Mouse (Mus musculus): ENCODE data around the gene Pth2. TPM values are rescaled to one million over a fixed set of nuclear protein-coding genes. Genes with fewer than 3 reads are reported as not detected.

The Pth2 gene
- total RNA-seq, 2 experiments from 2014 or later, result not detected

DNA sequence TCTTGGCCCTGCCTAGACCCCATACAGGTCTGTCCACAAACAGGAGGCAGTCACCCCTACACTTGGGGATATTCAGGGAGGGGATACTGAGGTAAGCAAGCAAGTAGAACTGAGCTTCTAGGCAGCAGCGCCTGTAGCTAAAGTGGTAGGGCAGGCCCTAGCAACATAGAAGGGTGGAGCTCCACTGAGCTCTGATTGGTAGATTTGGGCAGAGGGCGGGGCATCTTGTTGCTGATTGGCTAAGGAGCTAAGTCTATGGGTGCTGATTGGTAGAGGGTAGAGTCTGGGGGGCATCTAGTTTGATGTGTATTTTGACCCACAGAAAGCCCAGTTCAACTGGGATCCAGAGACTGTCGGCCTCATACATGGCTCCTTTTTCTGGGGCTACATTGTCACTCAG, 11.3 kb upstream of the Pth2 start:
- ATAC-seq (ENCODE audit: poor library complexity, severe bottlenecking), result no peak

DNA sequence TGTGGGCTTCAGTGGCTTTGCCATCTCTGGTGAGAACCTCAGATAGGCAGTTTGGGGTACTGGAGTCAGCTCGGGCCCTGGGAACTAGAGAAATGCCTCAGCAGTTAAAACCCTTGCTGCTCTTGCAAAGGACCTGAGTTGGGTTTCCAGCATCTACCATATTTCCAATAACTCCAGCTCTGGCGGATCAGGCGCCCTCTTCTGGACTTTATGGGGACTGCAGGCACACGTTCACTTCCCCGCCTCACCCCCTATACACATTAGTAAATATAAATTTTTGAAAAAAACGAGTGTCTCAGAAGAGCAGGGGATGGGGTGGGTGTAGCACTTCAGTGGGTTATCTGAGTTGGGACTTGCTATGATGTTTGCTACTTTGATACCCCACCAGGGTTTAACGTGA, 7.8 kb upstream of the Pth2 start:
- peak; percentile 48 for ATAC-seq (ENCODE audit: poor library complexity, severe bottlenecking)

DNA sequence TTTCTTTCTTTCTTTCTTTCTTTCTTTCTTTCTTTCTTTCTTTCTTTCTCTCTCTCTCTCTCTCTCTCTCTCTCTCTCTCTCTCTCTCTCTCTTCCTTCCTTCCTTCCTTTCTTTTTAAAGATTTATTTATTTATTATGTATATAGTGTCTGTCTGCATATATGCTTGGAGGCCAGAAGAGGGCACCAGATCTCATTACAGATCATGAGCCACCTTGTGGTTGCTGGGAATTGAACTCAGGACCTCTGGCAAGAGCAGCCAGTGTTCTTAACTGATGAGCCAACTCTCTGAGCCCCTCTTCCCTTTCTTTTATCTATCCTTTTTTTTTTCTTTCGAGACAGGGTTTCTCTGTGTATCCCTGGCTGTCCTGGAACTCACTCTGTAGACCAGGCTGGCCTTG, 7.0 kb upstream of the Pth2 start:
- 0 out of 2 replicates have a peak, but pooled peaks have one; percentile 31 for ATAC-seq (ENCODE audit: poor library complexity, severe bottlenecking)

DNA sequence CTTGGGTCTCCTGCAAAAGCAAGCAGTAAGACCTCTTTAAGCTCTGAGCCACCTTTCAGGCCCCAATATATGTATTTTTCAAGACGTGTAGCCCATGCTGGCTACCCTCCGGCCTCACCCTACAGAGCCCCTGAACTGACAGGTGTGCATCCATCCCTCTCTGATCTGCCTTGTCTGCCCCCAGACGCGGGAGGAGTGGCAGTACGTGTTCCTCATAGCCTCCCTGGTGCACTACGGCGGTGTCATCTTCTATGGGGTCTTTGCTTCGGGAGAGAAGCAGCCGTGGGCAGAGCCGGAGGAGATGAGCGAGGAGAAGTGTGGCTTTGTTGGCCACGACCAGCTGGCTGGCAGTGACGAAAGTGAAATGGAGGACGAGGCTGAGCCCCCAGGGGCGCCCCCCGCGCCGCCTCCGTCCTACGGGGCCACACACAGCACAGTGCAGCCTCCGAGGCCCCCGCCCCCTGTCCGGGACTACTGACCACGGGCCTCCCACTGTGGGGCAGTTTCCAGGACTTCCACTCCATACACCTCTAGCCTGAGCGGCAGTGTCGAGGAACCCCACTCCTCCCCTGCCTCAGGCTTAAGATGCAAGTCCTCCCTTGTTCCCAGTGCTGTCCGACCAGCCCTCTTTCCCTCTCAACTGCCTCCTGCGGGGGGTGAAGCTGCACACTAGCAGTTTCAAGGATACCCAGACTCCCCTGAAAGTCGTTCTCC, 6.1 kb upstream of the Pth2 start:
- 0 out of 2 replicates have a peak, but pooled peaks have one; percentile 4 for ATAC-seq (ENCODE audit: poor library complexity, severe bottlenecking)

DNA sequence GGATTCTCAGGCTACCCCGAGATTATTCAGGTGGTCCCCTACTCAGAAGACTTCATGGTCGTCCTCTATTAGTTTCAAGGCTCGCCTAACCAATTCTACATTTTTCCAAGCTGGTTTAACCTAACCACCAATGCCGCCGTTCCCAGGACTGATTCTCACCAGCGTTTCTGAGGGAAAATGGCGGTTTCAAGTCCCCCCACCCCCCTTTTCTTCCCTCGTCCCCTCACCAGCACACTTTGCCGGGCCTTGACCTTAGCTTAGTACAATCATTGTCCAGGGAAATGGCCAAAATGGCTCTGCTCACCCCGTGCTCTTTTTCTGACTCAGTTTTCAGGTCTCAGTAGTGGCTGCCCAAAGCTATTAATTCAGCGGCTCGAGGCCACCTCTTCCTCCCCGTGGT, 5.4 kb upstream of the Pth2 start:
- no peak for ATAC-seq (ENCODE audit: poor library complexity, severe bottlenecking)

DNA sequence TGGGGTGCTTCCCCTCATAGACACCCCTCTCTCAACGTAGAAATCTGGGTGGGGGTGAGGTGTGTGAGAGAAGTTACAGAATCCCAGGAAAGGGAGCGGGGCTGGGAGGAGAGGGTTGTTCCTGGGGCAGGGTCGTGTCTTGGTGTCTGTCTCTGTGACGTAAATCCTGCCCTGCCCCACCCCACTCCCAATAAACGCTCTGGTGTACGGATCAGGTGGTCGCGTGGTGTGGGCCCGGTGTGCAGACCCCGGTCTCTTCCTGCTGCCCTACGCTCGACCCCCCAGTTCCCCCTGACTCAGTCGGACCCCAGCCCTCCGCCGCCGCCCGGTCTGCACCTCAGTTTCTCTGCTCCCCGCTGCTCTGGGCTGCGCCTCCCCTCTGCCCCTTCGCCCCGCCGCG, 4.9 kb upstream of the Pth2 start:
- ATAC-seq (ENCODE audit: poor library complexity, severe bottlenecking), result no peak

DNA sequence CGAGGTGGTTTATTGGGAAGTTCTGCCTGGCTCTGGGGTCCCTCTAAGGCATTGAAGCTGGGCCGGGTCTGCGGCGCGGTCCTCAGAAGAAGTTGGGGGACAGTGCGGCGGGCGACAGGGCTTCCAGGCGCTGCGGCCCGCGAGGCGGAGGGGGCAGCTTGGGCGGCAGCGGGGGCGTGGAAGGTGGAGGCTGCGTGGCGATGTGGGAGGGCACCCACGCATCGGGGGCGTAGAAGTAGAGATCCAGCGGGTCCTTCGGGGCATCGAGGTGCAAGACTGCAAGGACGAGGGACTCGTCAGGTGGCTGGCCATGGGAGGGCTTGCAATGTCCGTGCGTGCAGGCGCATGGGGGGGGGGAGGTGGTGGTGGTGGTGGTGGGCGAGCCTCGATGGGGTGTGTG, 4.4 kb upstream of the Pth2 start:
- no peak for ATAC-seq (ENCODE audit: poor library complexity, severe bottlenecking)

DNA sequence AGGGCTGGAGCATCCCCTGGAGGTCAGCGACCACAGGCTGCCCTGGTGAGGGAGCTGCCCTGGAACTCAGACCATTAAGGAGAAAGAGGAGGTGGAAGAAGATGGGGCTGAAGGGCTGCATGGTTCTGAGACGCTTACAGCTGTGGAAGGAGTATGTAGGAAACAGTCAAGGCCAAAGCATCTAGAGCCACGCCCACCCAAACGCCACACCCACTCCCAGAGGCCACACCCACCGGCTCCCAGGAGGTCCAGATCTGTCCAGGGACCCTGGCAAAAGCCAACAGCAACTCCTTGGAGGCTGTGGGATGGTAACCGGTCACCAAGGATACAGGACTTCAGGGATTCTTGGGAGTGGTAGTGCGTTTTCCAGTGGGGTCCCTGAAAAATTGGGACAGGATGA, 2.2 kb upstream of the Pth2 start:
- no peak for ATAC-seq (ENCODE audit: poor library complexity, severe bottlenecking)

DNA sequence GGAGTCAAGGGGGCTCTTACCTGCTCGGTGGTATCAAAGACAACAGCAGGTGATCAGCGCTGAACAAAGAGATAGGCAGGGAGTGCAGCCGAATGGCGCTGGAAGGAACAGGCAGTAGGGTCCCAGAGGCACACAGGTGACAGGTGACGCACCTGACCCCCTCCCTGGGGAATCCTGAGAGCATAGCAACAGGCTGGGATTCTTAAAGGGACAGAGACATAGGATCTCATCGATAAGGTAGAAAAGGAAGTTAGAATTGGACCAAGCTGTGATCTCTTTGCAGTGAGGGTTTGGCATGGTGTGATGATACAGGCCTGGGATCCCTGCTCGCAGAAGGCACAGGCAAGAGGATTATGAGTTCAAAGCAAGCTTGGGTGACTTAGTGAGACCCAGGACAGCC, 1.3 kb upstream of the Pth2 start, which contains the start of gene Gfy:
Gfy (minus strand) TSS at position 101 of the 400 bp plus-strand sequence.
- no peak for ATAC-seq (ENCODE audit: poor library complexity, severe bottlenecking)

DNA sequence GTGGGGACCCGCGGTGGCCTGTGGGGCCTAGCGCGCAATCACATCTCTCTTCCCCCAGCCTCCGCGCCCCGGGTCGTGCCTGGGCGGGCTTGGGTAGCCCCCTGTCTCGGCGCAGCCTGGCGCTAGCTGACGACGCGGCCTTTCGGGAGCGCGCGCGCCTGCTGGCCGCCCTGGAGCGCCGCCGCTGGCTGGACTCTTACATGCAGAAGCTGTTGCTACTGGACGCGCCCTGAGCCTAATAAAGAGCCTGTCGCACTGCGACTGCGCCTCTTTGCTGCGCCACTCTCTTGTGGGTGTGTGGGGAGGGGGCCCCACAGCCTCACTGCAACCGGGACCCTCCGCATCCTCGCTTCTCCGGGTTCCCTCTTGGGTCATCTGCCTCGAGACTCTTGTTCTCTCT, 745 bp downstream of the Pth2 start:
- no peak for ATAC-seq (ENCODE audit: poor library complexity, severe bottlenecking)

DNA sequence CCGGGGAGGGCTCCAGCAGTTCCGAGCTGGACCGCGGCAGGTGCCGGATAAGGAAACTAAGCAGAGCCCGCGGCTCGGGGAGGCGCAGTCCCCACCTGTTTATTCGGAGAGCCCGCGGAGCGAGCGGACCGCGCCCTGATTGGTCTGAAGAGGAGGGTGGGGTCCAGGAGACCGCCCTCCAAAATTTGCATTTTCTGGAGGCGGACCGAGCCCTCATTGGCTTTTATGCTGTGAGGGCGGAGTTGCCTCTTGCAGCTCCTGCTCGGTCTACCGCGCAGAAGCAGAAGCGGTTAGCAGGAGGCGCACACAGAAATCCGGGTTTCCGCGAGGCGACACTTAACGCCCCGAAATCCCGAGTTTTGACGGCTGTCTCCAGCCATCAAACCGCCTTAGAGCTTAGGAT, 1.4 kb downstream of the Pth2 start:
- peak; percentile 96 for ATAC-seq (ENCODE audit: poor library complexity, severe bottlenecking)

DNA sequence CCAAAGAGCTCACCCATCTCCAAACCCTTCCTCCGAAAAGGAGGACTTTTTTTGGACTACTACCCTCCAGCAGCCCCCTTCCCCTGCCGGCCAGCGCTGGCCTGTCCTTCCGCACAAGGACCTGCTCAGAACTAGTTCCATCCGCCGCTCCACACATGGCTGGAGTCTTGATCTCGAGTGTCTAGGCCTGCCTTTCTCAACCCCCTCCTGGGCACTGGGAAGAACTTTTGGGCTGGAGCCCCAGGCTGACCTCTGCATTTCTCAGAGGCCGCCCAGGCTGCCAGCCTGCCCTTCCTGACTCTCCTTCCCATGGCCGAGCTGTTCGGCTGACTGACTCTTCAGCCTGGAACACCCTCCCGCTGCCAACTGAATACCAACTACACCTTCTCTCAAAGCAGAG, 1.8 kb downstream of the Pth2 start:
- peak; percentile 17; the same call in 1 of the 2 replicates for ATAC-seq (ENCODE audit: poor library complexity, severe bottlenecking)

DNA sequence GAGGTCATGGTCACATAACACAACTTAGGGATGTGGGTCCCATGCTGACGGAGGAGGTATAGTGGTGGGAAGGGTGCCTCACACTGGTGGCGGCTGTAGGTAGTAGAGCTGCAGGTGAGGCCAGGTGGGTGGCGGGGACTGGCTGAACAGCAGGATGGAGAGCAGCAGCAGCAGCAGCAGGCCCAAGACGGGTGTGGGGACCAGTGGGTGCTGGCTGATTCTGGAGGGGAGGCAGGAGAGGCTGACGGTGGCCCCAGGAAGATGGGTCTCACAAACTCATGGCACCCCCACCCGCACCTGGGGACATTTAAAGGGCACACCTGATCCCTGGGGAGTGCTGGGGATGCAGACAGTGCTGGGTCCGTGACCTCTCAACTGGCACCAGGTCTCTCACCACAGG, 2.9 kb downstream of the Pth2 start:
- ATAC-seq (ENCODE audit: poor library complexity, severe bottlenecking), result no peak

DNA sequence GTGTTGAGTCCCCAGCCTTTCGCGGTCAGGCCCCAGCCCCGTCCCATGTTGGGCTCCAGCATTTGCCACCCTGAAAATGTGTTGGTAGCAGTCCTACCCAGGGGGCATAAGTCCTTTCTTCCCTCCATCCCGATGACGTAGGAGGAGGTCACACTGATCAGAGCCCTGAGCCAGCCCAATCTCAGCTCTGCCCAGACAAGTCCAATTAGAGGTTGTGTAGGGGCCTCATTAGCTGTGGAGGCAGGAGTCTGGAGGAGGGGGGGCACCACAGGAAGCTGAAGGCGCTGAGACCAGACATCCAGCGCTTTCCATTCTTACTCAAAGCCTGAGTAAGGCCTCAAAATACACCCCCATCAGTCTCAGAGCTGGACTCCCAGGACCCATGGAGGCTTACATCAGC, 5.1 kb downstream of the Pth2 start:
- no peak for ATAC-seq (ENCODE audit: poor library complexity, severe bottlenecking)

DNA sequence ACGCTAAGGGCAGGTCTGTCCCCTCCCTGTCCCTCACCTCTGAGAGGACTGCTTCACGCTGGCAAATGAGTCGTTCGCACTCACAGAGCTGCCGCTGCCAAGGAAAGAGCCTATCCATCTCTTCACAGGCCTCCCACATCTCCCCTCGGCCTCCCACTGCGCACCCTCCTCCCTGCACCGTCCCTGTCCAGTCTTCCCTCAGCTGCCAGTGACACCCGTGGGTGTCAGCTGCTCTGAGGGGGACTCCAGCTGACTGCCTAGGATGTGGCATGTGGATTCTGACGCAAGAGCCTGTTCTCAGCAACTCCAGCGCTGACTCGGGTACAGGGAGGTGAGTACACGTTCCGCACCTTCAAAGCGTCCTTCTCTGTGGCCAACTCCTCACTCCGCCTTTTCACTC, 8.8 kb downstream of the Pth2 start:
- no peak for ATAC-seq (ENCODE audit: poor library complexity, severe bottlenecking)

DNA sequence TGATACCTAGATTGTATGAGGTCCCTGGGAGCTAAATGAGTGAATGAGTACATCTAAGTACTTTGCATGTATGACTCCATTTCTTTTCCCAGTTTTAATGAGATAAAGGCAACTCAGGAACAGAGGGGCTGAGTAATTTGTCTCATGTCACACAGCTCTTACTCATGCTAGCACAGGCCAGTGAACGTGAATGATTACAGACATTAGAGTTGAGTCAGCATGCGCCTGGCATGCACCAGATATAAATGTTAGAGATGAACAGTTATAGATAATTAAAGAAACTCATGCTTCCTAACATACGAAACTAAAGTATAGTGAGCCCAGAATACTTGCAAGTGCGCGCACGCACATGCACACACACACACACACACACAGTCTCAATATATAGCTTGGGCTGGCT, 9.4 kb downstream of the Pth2 start:
- no peak for ATAC-seq (ENCODE audit: poor library complexity, severe bottlenecking)

DNA sequence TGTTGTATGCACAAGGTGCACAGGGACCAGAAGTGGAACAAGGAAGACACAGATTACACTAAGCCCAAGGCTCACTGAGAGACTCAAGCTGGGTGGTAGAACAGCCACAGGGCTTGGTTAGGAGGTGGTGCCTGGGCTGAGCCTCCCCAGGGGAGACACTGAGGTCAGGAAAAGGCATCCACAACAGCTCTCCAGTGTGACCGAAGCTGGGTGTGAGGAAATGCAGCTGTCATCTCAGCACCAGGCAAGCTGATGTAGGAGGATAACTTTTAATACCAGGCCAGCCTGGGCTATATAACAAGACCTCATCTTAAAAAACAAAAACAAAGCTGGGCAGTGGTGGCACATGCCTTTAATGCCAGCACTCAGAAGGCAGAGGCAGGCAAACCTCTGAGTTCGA, 10.4 kb downstream of the Pth2 start:
- ATAC-seq (ENCODE audit: poor library complexity, severe bottlenecking), result no peak

DNA sequence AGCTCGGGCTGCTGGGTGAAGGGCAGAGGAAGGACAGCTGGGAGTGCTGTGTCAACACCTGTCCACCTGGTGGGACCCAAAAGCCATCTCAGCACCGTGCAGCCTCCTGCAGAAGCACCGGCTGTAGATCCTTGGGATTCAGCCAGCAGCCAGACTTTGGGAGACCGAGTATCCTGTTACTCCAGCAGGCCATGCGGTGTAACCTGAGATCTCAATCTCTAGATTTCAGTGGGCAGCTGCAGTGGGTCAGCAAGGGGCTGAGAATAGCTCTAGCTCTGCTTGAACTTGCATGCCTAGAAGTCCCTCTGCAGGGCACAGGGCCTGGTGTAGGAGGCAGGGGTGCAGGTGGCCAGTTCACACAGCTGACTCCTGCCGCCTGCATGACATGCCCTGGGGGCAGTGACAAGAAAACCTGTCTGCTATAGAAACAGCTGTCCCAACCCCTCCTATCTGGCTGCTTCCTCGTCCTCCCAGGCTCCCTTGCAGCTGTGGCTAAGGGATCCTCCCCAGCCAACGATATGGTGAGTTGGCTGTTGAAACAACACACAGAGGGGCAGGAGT, 11.1 kb downstream of the Pth2 start:
- ATAC-seq (ENCODE audit: poor library complexity, severe bottlenecking), result no peak

DNA sequence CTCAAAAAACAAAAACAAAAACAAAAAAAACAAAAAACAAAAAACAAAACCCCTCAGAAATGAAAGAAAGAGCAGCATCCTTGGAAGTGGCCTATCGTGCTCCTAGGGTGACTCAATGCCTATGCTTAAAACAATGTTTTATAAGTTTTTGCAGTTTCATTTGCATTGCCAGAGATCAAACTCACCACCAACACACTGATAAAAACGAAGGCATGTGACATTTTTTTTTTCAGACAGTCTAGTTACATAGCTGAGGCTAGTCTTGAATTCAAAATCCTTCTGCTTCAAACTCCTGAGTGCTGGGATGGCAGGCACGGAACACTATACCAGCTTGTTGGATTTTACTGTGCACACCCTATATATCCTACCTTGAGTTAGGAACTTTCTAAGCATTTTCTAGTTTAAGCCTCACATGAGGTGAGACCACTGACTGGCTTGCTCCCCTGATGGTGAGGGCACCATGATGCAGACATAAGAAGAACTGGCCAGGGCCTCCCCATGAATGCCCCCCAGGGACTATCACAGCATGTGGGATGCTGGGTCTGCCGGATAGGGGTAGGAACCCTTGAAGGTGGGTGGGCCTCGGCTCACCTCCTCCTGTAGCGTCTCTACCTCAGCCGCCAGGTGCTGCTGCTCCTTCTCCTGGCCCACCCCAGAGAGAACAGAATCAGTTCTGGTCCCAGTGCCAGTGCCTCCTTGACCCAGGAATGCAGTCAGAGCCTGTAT, 12.0 kb downstream of the Pth2 start:
- no peak for ATAC-seq (ENCODE audit: poor library complexity, severe bottlenecking)

DNA sequence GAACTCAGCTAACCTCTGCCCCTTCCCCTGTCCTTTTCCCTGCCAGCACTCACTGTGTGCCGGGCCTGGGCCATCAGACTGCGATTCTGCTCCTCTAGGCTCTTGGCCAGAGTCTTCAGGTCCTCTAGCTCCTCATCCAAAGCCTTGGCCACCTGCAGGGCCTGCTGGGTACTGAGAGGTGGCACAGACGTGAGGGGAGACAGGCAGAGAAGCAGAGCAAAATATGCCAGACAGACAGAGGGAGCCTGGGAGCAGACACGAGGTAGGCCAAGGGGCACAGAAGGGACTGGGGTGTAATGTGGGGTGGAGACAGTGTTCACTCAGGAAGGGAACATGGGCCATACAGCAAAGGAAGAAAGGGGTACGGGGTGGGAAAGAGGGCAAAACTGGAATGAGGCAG, 12.6 kb downstream of the Pth2 start:
- ATAC-seq (ENCODE audit: poor library complexity, severe bottlenecking), result no peak

DNA sequence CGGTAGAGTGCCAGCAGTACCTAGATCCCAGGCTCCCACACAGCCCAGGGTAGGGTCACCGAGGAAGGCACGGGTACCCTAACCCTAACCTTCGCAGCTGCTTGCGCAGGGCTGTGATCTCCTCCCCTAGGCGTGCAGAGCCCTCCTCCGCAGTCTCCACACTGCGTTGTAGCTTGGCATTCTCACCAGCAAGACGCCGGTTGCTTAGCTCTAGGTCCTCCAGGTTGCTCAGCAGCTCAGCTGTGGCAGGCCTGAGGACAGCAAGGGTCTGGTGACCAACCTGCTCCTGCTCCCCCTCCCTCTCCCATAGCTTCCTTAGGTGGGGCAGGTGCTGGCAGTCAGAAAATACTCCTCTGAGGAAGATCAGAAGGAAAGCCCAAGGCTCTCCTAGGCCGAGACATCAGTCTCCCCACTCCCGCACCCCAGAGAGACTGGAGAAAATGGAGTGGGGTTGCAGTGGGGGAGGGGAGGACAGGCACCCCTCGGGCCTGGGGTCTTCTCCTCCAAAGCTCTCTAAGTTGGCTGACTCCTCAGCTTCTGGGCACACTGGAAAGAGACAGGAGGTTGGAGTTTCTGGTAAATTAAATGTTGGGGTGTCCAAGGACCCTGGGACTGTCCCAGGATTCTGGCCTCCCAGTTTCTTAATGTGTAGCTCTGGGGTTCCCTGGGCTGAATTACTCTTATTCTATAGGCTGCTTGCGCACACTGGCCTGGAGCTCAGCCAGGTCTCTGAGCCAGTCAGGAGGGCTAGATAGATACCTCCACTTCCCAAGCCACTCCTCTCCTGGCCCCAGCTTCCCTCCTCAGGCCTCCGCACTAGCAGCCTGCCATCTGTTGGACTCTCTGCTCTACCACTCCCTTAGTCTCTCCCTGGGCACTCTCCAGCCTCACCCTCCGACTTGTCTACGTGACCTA, 13.3 kb downstream of the Pth2 start:
- ATAC-seq (ENCODE audit: poor library complexity, severe bottlenecking), result no peak
